Mouse (Mus musculus): ENCODE measurements at regions not wholly inside any gene's neighbourhood (a gene's known extent, or its start where the extent isn't known, plus 50 kb on each side); places are given as distances from the start of the nearest gene placed in this dataset.
A peak's percentile ranks its signal among the peaks of the same experiment; 100 is the strongest.

GRCm38 (mm10) chr2:137310511-137310910, 194.1 kb upstream of the Jag1 start:
- H3K27me3 ChIP-seq (ENCODE audit: control insufficient read depth, insufficient read depth, low read depth, low read length): no peaks in the 10 kb centered on the region
- ATAC-seq: no peak
- 79% methylated on average over 4 of the region's 4 CpGs for WGBS
- no peak overlapping the region for H3K9ac ChIP-seq (ENCODE audit: low read depth, low read length)
- no peaks in the 10 kb centered on the region for H3K4me1 ChIP-seq (ENCODE audit: control insufficient read depth, insufficient read depth, low read length)
- H3K4me3 ChIP-seq (ENCODE audit: low read depth, low read length): no peak overlapping the region
- no peaks in the 10 kb centered on the region for H3K9me3 ChIP-seq (replicated peaks; ENCODE audit: control insufficient read depth, low read length, poor library complexity, severe bottlenecking)
- H3K36me3 ChIP-seq (ENCODE audit: control insufficient read depth, insufficient read depth, low read length): no peaks in the 10 kb centered on the region
- H3K4me2 ChIP-seq (ENCODE audit: low read length): no peak overlapping the region
- no peak overlapping the region for H3K27ac ChIP-seq (ENCODE audit: low read length)

GRCm38 (mm10) chr2:137308116-137308515, 191.7 kb upstream of the Jag1 start:
- no peaks in the 10 kb centered on the region for H3K4me1 ChIP-seq (ENCODE audit: control insufficient read depth, insufficient read depth, low read length)
- H3K27ac ChIP-seq (ENCODE audit: low read length): no peak overlapping the region
- H3K27me3 ChIP-seq (ENCODE audit: control insufficient read depth, insufficient read depth, low read depth, low read length): no peaks in the 10 kb centered on the region
- H3K9me3 ChIP-seq (replicated peaks; ENCODE audit: control insufficient read depth, low read length, poor library complexity, severe bottlenecking): no peaks in the 10 kb centered on the region
- WGBS: 88% methylated on average over 9 of the region's 9 CpGs
- H3K4me2 ChIP-seq (ENCODE audit: low read length): no peak overlapping the region
- ATAC-seq: no peak
- no peak overlapping the region for H3K4me3 ChIP-seq (ENCODE audit: low read depth, low read length)
- H3K36me3 ChIP-seq (ENCODE audit: control insufficient read depth, insufficient read depth, low read length): no peaks in the 10 kb centered on the region
- H3K9ac ChIP-seq (ENCODE audit: low read depth, low read length): no peak overlapping the region

GRCm38 (mm10) chr2:137301474-137302267, 185.2 kb upstream of the Jag1 start:
- H3K4me1 ChIP-seq (ENCODE audit: control insufficient read depth, insufficient read depth, low read length): no peaks in the 10 kb centered on the region
- H3K4me2 ChIP-seq (ENCODE audit: low read length): no peak overlapping the region
- H3K36me3 ChIP-seq (ENCODE audit: control insufficient read depth, insufficient read depth, low read length): no peaks in the 10 kb centered on the region
- no peak overlapping the region for H3K4me3 ChIP-seq (ENCODE audit: low read depth, low read length)
- no peak for ATAC-seq
- no peak overlapping the region for H3K27ac ChIP-seq (ENCODE audit: low read length)
- 78% methylated on average over 4 of the region's 4 CpGs for WGBS
- H3K9me3 ChIP-seq (replicated peaks; ENCODE audit: control insufficient read depth, low read length, poor library complexity, severe bottlenecking): no peaks in the 10 kb centered on the region
- H3K27me3 ChIP-seq (ENCODE audit: control insufficient read depth, insufficient read depth, low read depth, low read length): no peaks in the 10 kb centered on the region
- no peak overlapping the region for H3K9ac ChIP-seq (ENCODE audit: low read depth, low read length)

- Histone ChIP-seq H3K9ac (ENCODE audit: low read depth, low read length) (no peak overlapping the region), H3K36me3 (ENCODE audit: control insufficient read depth, insufficient read depth, low read length) (no peaks in the 10 kb centered on the region), H3K27ac (ENCODE audit: low read length) (no peak overlapping the region), H3K9me3 (replicated peaks; ENCODE audit: control insufficient read depth, low read length, poor library complexity, severe bottlenecking) (no peaks in the 10 kb centered on the region), H3K4me1 (ENCODE audit: control insufficient read depth, insufficient read depth, low read length) (no peaks in the 10 kb centered on the region), H3K4me2 (ENCODE audit: low read length) (no peak overlapping the region), H3K4me3 (ENCODE audit: low read depth, low read length) (no peak overlapping the region), H3K27me3 (ENCODE audit: control insufficient read depth, insufficient read depth, low read depth, low read length) (no peaks in the 10 kb centered on the region)
- 95% methylated on average over 3 of the region's 3 CpGs for WGBS
- ATAC-seq: no peak
Observed at GRCm38 (mm10) chr2:137289231-137289630, 172.8 kb upstream of the Jag1 start.

GRCm38 (mm10) chr2:137271575-137272180, 155.2 kb upstream of the Jag1 start:
- ATAC-seq: no peak
- Histone ChIP-seq H3K9ac (ENCODE audit: low read depth, low read length) (no peak overlapping the region), H3K4me3 (ENCODE audit: low read depth, low read length) (no peak overlapping the region), H3K9me3 (replicated peaks; ENCODE audit: control insufficient read depth, low read length, poor library complexity, severe bottlenecking) (no peaks in the 10 kb centered on the region), H3K27ac (ENCODE audit: low read length) (no peak overlapping the region), H3K27me3 (ENCODE audit: control insufficient read depth, insufficient read depth, low read depth, low read length) (no peaks in the 10 kb centered on the region), H3K4me2 (ENCODE audit: low read length) (no peak overlapping the region), H3K4me1 (ENCODE audit: control insufficient read depth, insufficient read depth, low read length) (no peaks in the 10 kb centered on the region), H3K36me3 (ENCODE audit: control insufficient read depth, insufficient read depth, low read length) (no peaks in the 10 kb centered on the region)
- WGBS: 79% methylated on average over 5 of the region's 5 CpGs

GRCm38 (mm10) chr2:137262911-137263310, 146.5 kb upstream of the Jag1 start:
- Histone ChIP-seq H3K36me3 (ENCODE audit: control insufficient read depth, insufficient read depth, low read length) (no peaks in the 10 kb centered on the region), H3K27ac (ENCODE audit: low read length) (no peak overlapping the region), H3K9ac (ENCODE audit: low read depth, low read length) (no peak overlapping the region), H3K4me1 (ENCODE audit: control insufficient read depth, insufficient read depth, low read length) (no peaks in the 10 kb centered on the region), H3K27me3 (ENCODE audit: control insufficient read depth, insufficient read depth, low read depth, low read length) (no peaks in the 10 kb centered on the region), H3K9me3 (replicated peaks; ENCODE audit: control insufficient read depth, low read length, poor library complexity, severe bottlenecking) (no peaks in the 10 kb centered on the region), H3K4me2 (ENCODE audit: low read length) (no peak overlapping the region), H3K4me3 (ENCODE audit: low read depth, low read length) (no peak overlapping the region)
- WGBS: 86% methylated on average over 2 of the region's 2 CpGs
- ATAC-seq: no peak

GRCm38 (mm10) chr2:137257847-137258515, 141.5 kb upstream of the Jag1 start:
- Histone ChIP-seq H3K9me3 (replicated peaks; ENCODE audit: control insufficient read depth, low read length, poor library complexity, severe bottlenecking) (no peaks in the 10 kb centered on the region), H3K27me3 (ENCODE audit: control insufficient read depth, insufficient read depth, low read depth, low read length) (no peaks in the 10 kb centered on the region), H3K27ac (ENCODE audit: low read length) (no peak overlapping the region), H3K4me3 (ENCODE audit: low read depth, low read length) (no peak overlapping the region), H3K36me3 (ENCODE audit: control insufficient read depth, insufficient read depth, low read length) (no peaks in the 10 kb centered on the region), H3K4me2 (ENCODE audit: low read length) (no peak overlapping the region), H3K4me1 (ENCODE audit: control insufficient read depth, insufficient read depth, low read length) (no peaks in the 10 kb centered on the region), H3K9ac (ENCODE audit: low read depth, low read length) (no peak overlapping the region)
- no peak for ATAC-seq
- 43% methylated on average over 8 of the region's 8 CpGs for WGBS

GRCm38 (mm10) chr2:137247931-137248330, 131.5 kb upstream of the Jag1 start:
- H3K27me3 ChIP-seq (ENCODE audit: control insufficient read depth, insufficient read depth, low read depth, low read length): no peaks in the 10 kb centered on the region
- H3K27ac ChIP-seq (ENCODE audit: low read length): no peak overlapping the region
- H3K4me2 ChIP-seq (ENCODE audit: low read length): no peak overlapping the region
- H3K4me1 ChIP-seq (ENCODE audit: control insufficient read depth, insufficient read depth, low read length): 0 out of 2 replicates have a peak, but pooled peaks cover 3% of the 10 kb centered on the region
- no peak overlapping the region for H3K4me3 ChIP-seq (ENCODE audit: low read depth, low read length)
- no peak for ATAC-seq
- no peak overlapping the region for H3K9ac ChIP-seq (ENCODE audit: low read depth, low read length)
- H3K9me3 ChIP-seq (replicated peaks; ENCODE audit: control insufficient read depth, low read length, poor library complexity, severe bottlenecking): no peaks in the 10 kb centered on the region
- 54% methylated on average over 7 of the region's 7 CpGs for WGBS
- H3K36me3 ChIP-seq (ENCODE audit: control insufficient read depth, insufficient read depth, low read length): no peaks in the 10 kb centered on the region

- no peak overlapping the region for H3K9ac ChIP-seq (ENCODE audit: low read depth, low read length)
- no peak overlapping the region for H3K4me2 ChIP-seq (ENCODE audit: low read length)
- H3K4me3 ChIP-seq (ENCODE audit: low read depth, low read length): no peak overlapping the region
- ATAC-seq: peak; percentile 54; the same call in 1 of the 2 replicates
- H3K27ac ChIP-seq (ENCODE audit: low read length): no peak overlapping the region
- no peaks in the 10 kb centered on the region for H3K9me3 ChIP-seq (replicated peaks; ENCODE audit: control insufficient read depth, low read length, poor library complexity, severe bottlenecking)
- 66% methylated on average over 6 of the region's 6 CpGs for WGBS
- no peaks in the 10 kb centered on the region for H3K36me3 ChIP-seq (ENCODE audit: control insufficient read depth, insufficient read depth, low read length)
- H3K4me1 ChIP-seq (ENCODE audit: control insufficient read depth, insufficient read depth, low read length): 0 out of 2 replicates have a peak, but pooled peaks cover 3% of the 10 kb centered on the region
- H3K27me3 ChIP-seq (ENCODE audit: control insufficient read depth, insufficient read depth, low read depth, low read length): no peaks in the 10 kb centered on the region
Observed at GRCm38 (mm10) chr2:137244370-137244769, 127.9 kb upstream of the Jag1 start.
